Mouse (Mus musculus) heart, embryonic 11.5 days (tissue): Measurements from ENCODE around the gene Sgms1. TPM values are rescaled to one million over a fixed set of nuclear protein-coding genes. Genes with fewer than 3 reads are reported as not detected.
A peak's percentile ranks its signal among the peaks of the same experiment; 100 is the strongest.

Source experiments
- ATAC-seq: fragments of 200-750 bp; cut with Nextera tagmentation; replicated peaks from 2 replicates; pipeline ENCODE4 v1.8.0; 2017; ENCODE audit warnings: moderate library complexity; ENCODE audit not compliant: insufficient number of reproducible peaks, low FRiP score, low TSS enrichment
- H3K27ac ChIP-seq: fragments of 300-500 bp; sonication (generic); 2 replicates; pipeline ENCODE4 v1.5.1; 2014; ENCODE audit warnings: mild to moderate bottlenecking, low read depth, low read length
- H3K27me3 ChIP-seq: fragments of 300-500 bp; sonication (generic); 2 replicates; pipeline ENCODE4 v1.6.1; 2014; ENCODE audit warnings: mild to moderate bottlenecking, low read length, mixed read lengths; ENCODE audit not compliant: control insufficient read depth, insufficient read depth
- H3K36me3 ChIP-seq: fragments of 300-500 bp; sonication (generic); 2 replicates; pipeline ENCODE4 v1.6.1; 2014; ENCODE audit warnings: mild to moderate bottlenecking, low read length, moderate library complexity, mixed read lengths; ENCODE audit not compliant: control insufficient read depth, insufficient read depth
- H3K4me1 ChIP-seq: fragments of 300-500 bp; sonication (generic); 2 replicates; pipeline ENCODE4 v1.6.1; 2014; ENCODE audit warnings: low read length; ENCODE audit not compliant: control insufficient read depth, insufficient read depth
- H3K4me2 ChIP-seq: fragments of 300-500 bp; sonication (generic); 2 replicates; pipeline ENCODE4 v1.6.1; 2014; ENCODE audit warnings: mild to moderate bottlenecking, moderate library complexity
- H3K4me3 ChIP-seq: fragments of 300-500 bp; sonication (generic); 2 replicates; pipeline ENCODE4 v1.5.1; 2014; ENCODE audit warnings: low read depth, low read length
- H3K9ac ChIP-seq: fragments of 300-500 bp; sonication (generic); 2 replicates; pipeline ENCODE4 v1.6.1; 2014; ENCODE audit warnings: mild to moderate bottlenecking, low read depth, low read length, moderate library complexity
- H3K9me3 ChIP-seq: fragments of 300-500 bp; sonication (generic); replicated peaks from 2 replicates; pipeline ENCODE4 v1.6.1; 2016; ENCODE audit warnings: low read length; ENCODE audit not compliant: control insufficient read depth
- WGBS: fragments of 180-500 bp; shearing (Covaris S2); extraction: QIAGEN DNeasy Blood & Tissue Kit; methylation state at CpG from one replicate; pipeline ENCODE4 v1.1.7; 2014; ENCODE audit not compliant: insufficient replicate concordance; 5-methylcytosine and 5-hydroxymethylcytosine counted together
- polyA plus RNA-seq: library from polyadenylated mRNA; unstranded; fragments of >200 nt; fragmentation: Nextera tagmentation; extraction: Ambion mirVana; gene quantifications from 2 replicates; pipeline ENCODE4 v1.2.1, GENCODE M21; 2014

Gene Sgms1
- polyA plus RNA-seq, 1 experiment from 2014 or later, result 36.8 TPM

- Histone ChIP-seq H3K4me1 (peaks cover 89% of the 10 kb centered on the region), H3K4me2 (peak overlapping the region; percentile 63), H3K27me3 (no peaks in the 10 kb centered on the region), H3K9me3 (no peaks in the 10 kb centered on the region), H3K27ac (peak overlapping the region; percentile 64), H3K36me3 (no peaks in the 10 kb centered on the region), H3K4me3 (peak overlapping the region; percentile 1; the same call in 1 of the 2 replicates), H3K9ac (peak overlapping the region; percentile 58)
- WGBS, result 13% methylated on average over 17 of the region's 17 CpGs
- ATAC-seq, result no peak
Observed at GRCm38 (mm10) chr19:32343937-32344737, 45.4 kb downstream of the Sgms1 start.

GRCm38 (mm10) chr19:32342436-32342835, 47.1 kb downstream of the Sgms1 start:
- H3K27me3 ChIP-seq, result no peaks in the 10 kb centered on the region
- peak overlapping the region; percentile 58; the same call in 1 of the 2 replicates for H3K9ac ChIP-seq
- WGBS, result 21% methylated on average over 5 of the region's 5 CpGs
- peak overlapping the region; percentile 22; the same call in 1 of the 2 replicates for H3K4me2 ChIP-seq
- H3K4me1 ChIP-seq, result peaks cover 81% of the 10 kb centered on the region
- no peak overlapping the region for H3K4me3 ChIP-seq
- no peaks in the 10 kb centered on the region for H3K36me3 ChIP-seq
- ATAC-seq, result peak; percentile 60
- H3K9me3 ChIP-seq, result no peaks in the 10 kb centered on the region
- peak overlapping the region; percentile 83 for H3K27ac ChIP-seq

- Histone ChIP-seq H3K9ac (no peak overlapping the region), H3K27ac (peak overlapping the region; percentile 42), H3K9me3 (no peaks in the 10 kb centered on the region), H3K4me2 (no peak overlapping the region), H3K27me3 (no peaks in the 10 kb centered on the region), H3K4me1 (peaks cover 70% of the 10 kb centered on the region), H3K4me3 (no peak overlapping the region), H3K36me3 (no peaks in the 10 kb centered on the region)
- WGBS, result 39% methylated on average over 2 of the region's 2 CpGs
- ATAC-seq, result no peak
Observed at GRCm38 (mm10) chr19:32341091-32341490, 48.4 kb downstream of the Sgms1 start.

- H3K9me3 ChIP-seq, result no peaks in the 10 kb centered on the region
- no peaks in the 10 kb centered on the region for H3K36me3 ChIP-seq
- H3K4me3 ChIP-seq, result no peak overlapping the region
- H3K27me3 ChIP-seq, result no peaks in the 10 kb centered on the region
- no peak overlapping the region for H3K4me2 ChIP-seq
- 47% methylated on average over 5 of the region's 5 CpGs for WGBS
- ATAC-seq, result no peak; the same call in 1 of the 2 replicates
- H3K9ac ChIP-seq, result no peak overlapping the region
- peaks cover 61% of the 10 kb centered on the region for H3K4me1 ChIP-seq
- peak overlapping the region; percentile 42; the same call in 1 of the 2 replicates for H3K27ac ChIP-seq
Observed at GRCm38 (mm10) chr19:32340168-32340567, 49.3 kb downstream of the Sgms1 start.

GRCm38 (mm10) chr19:32337708-32338107, 51.8 kb downstream of the Sgms1 start:
- Histone ChIP-seq H3K27me3 (no peaks in the 10 kb centered on the region), H3K9ac (no peak overlapping the region), H3K4me3 (no peak overlapping the region), H3K4me1 (peaks cover 46% of the 10 kb centered on the region), H3K36me3 (no peaks in the 10 kb centered on the region), H3K4me2 (no peak overlapping the region), H3K9me3 (no peaks in the 10 kb centered on the region), H3K27ac (peak overlapping the region; percentile 70)
- no peak for ATAC-seq
- WGBS, result 49% methylated on average over 6 of the region's 6 CpGs

GRCm38 (mm10) chr19:32334751-32335150, 54.8 kb downstream of the Sgms1 start:
- ATAC-seq, result no peak

GRCm38 (mm10) chr19:32333544-32333943, 56.0 kb downstream of the Sgms1 start:
- 62% methylated on average over 4 of the region's 4 CpGs for WGBS
- Histone ChIP-seq H3K27me3 (no peaks in the 10 kb centered on the region), H3K4me2 (no peak overlapping the region), H3K9ac (no peak overlapping the region), H3K4me1 (peaks cover 21% of the 10 kb centered on the region), H3K27ac (no peak overlapping the region), H3K36me3 (no peaks in the 10 kb centered on the region), H3K4me3 (no peak overlapping the region), H3K9me3 (no peaks in the 10 kb centered on the region)
- ATAC-seq, result no peak

More at GRCm38 (mm10) chr19:32334751-32335150, 54.8 kb downstream of the Sgms1 start:
- H3K36me3 ChIP-seq, result no peaks in the 10 kb centered on the region
- H3K27ac ChIP-seq, result no peak overlapping the region
- H3K9me3 ChIP-seq, result no peaks in the 10 kb centered on the region
- no peak overlapping the region for H3K9ac ChIP-seq
- WGBS, result 84% methylated on average over 2 of the region's 2 CpGs
- H3K4me1 ChIP-seq, result peaks cover 21% of the 10 kb centered on the region
- no peak overlapping the region for H3K4me2 ChIP-seq
- no peaks in the 10 kb centered on the region for H3K27me3 ChIP-seq
- H3K4me3 ChIP-seq, result no peak overlapping the region

- ATAC-seq, result no peak
- Histone ChIP-seq H3K27me3 (no peaks in the 10 kb centered on the region), H3K9me3 (no peaks in the 10 kb centered on the region), H3K4me1 (peaks cover 19% of the 10 kb centered on the region), H3K9ac (no peak overlapping the region), H3K4me3 (no peak overlapping the region), H3K4me2 (no peak overlapping the region), H3K36me3 (no peaks in the 10 kb centered on the region), H3K27ac (no peak overlapping the region)
- WGBS, result 90% methylated on average over 17 of the region's 17 CpGs
Observed at GRCm38 (mm10) chr19:32332779-32333460, 56.6 kb downstream of the Sgms1 start.
